Mouse (Mus musculus) lung, adult 18-20 months (tissue): ENCODE measurements around the gene Acap1.
A peak's percentile ranks its signal among the peaks of the same experiment; 100 is the strongest.

Experiments used
- DNase-seq, 2 experiments: peaks; one replicate each; pipeline ENCODE4 v3.0.0; 2022; ENCODE audit warnings: mixed read lengths in 2 of 2

Acap1 gene

DNA sequence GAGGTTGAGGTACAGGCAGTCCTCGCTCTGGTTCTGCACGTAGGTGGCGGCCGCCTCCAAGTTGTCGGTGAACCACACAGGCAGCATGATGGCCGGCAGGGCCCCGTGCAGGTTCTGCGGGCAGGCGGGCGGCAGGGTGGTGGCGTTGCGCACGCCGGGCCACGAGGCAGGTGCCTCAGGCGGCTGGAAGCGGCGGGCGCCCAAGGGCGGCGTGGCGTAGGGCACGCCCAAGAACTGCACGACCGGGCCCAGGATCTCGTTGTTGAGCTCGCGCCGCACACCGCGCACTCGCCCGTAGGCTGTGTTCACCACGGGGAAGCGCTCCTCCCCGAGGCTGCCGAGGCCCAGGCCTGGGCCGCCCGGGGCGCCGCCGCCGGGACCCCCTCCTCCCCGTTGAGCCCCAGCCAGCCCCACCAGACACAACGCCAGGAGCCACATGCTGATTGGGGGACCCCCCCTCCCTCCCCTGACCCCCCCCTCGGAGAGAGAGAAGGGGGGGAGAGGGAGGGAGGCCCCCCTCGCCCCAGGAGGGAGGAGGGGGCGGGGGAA is 61.3 kb downstream of the Acap1 start:
- peak; percentile 27 to 47 for DNase-seq

- no peak for DNase-seq
These were observed 61.8 kb downstream of the Acap1 start for GRCm38 (mm10) chr11:69833554-69833953.
